Mouse (Mus musculus) heart, postnatal 0 days (tissue): ENCODE data around the gene Ergic3.

Source experiments
- CTCF ChIP-seq: IDR thresholded peaks from 2 replicates; pipeline ENCODE4 v1.5.1; 2016; ENCODE audit warnings: antibody characterized with exemption, control low read depth, low read depth
- EP300 ChIP-seq: IDR thresholded peaks from 2 replicates; pipeline ENCODE4 v1.6.1; 2016; ENCODE audit warnings: antibody characterized with exemption, low read depth

DNA sequence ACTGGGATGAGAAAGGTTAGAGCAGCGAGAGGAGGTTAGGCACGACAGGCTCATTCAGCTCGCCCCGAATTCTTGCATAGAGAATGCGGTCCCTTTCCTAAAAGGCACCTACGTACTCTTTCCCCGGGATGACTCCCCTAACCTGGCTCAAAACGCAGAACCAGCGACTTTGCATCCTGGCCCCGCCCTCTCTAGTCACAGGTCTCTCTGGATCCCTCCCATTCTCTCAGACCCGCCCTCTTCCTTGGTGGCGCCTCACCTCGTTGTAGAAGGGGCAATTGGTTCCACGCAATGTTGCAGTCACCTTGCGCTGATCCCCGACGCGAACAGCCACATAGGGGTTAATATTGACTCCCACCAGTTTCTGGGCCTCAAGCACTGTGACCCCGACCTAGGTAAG, 40.1 kb downstream of the Ergic3 start:
- TF ChIP-seq CTCF (no peak), EP300 (no peak)
